Mouse (Mus musculus): ENCODE measurements around the gene Ccl19. TPM values are rescaled to one million over a fixed set of nuclear protein-coding genes. Genes with fewer than 3 reads are reported as not detected.

Ccl19 gene
- 0.19 and 0.23 TPM in 2 replicates for polyA plus RNA-seq (2012; rRNA removed)

GRCm38 (mm10) chr4:42756477-42756876 lies at the start of gene Ccl19:
Ccl19 (minus strand) TSS chr4:42756577.

GRCm38 (mm10) chr4:42773893-42774292 lies 17.5 kb upstream of the Ccl19 start, which contains the start of gene Ccl21a:
Ccl21a (minus strand) TSS chr4:42773993.

GRCm38 (mm10) chr4:42735245-42735644 lies 21.1 kb downstream of the Ccl19 start, which contains the start of gene 4930578G10Rik:
4930578G10Rik (plus strand) TSS chr4:42735545.

Other genes with a start within 250 kb of the Ccl19 start
- gene Fam205a2, start 228.4 kb downstream of the Ccl19 start, polyA plus RNA-seq (2012; rRNA removed), result 0.32 and 0.38 TPM in 2 replicates
- gene Gm10591, start 144.4 kb downstream of the Ccl19 start, polyA plus RNA-seq (2012; rRNA removed), result not detected in 2 replicates
- gene Gm2564, start 126.9 kb downstream of the Ccl19 start, polyA plus RNA-seq (2012; rRNA removed), result 0.24 TPM in 1 of 2 replicates, not detected in the other
- gene Ccl27b, start 101.3 kb downstream of the Ccl19 start, polyA plus RNA-seq (2012; rRNA removed), result 1.7 and 3.6 TPM in 2 replicates
- gene Il11ra2, start 94.7 kb downstream of the Ccl19 start, polyA plus RNA-seq (2012; rRNA removed), result 0.05 and 0.11 TPM in 2 replicates
- 0.17 and 0.22 TPM in 2 replicates for gene 4930578G10Rik, start 21.0 kb downstream of the Ccl19 start, polyA plus RNA-seq (2012; rRNA removed)
- gene Ccl21a, start 17.4 kb upstream of the Ccl19 start, polyA plus RNA-seq (2012; rRNA removed), result 0.40 and 0.76 TPM in 2 replicates
- 0.01 and 0.03 TPM in 2 replicates for gene Fam205a1, start 97.3 kb upstream of the Ccl19 start, polyA plus RNA-seq (2012; rRNA removed)
- gene Gm12394, start 100.2 kb upstream of the Ccl19 start, polyA plus RNA-seq (2012; rRNA removed), result 0.12 TPM in 2 replicates
- gene Fam205c, start 117.7 kb upstream of the Ccl19 start, polyA plus RNA-seq (2012; rRNA removed), result not detected in 2 replicates
- 83.6 and 94.1 TPM in 2 replicates for gene Phf24, start 160.1 kb upstream of the Ccl19 start, polyA plus RNA-seq (2012; rRNA removed)
- 73.4 and 84.6 TPM in 2 replicates for gene Dnajb5, start 193.2 kb upstream of the Ccl19 start, polyA plus RNA-seq (2012; rRNA removed)
- gene 1700022I11Rik, start 213.0 kb upstream of the Ccl19 start, polyA plus RNA-seq (2012; rRNA removed), result 0.19 and 0.23 TPM in 2 replicates
- gene Vcp, start 243.9 kb upstream of the Ccl19 start, polyA plus RNA-seq (2012; rRNA removed), result 242 and 246 TPM in 2 replicates